Mouse (Mus musculus): ENCODE data around the gene Mroh2a. TPM values are rescaled to one million over a fixed set of nuclear protein-coding genes. Genes with fewer than 3 reads are reported as not detected.
A peak's percentile ranks its signal among the peaks of the same experiment; 100 is the strongest.

Gene Mroh2a
- total RNA-seq, 2 experiments from 2014 or later: 0.19 TPM; not detected in 1

DNA sequence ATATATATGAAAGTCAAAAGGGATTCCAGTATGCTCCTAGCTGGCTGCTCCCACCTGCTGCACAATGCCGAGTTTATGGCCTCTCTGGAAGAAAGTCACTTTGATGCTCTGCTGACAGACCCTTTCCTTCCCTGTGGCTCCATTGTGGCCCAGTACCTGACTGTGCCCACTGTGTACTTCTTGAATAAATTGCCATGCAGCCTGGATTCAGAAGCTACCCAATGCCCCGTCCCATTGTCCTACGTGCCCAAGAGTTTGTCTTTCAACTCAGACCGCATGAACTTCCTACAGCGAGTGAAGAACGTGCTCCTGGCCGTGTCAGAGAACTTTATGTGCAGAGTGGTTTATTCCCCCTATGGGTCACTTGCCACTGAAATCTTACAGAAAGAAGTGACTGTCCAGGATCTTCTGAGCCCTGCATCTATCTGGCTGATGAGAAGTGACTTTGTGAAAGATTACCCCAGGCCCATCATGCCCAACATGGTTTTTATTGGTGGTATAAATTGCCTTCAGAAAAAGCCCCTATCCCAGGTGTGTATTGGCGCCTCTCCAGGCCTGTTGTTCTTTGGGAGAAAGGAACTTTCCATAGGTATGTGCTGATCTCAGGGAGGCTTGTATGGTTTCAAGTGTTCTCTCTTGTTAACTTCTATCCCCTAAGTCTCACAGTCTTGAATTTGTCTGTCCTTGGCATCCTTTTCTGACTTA, 14.3 kb upstream of the Mroh2a start:
- H3K27ac ChIP-seq: no peak overlapping the region
- no peak overlapping the region for H3K4me3 ChIP-seq
- DNase-seq (ENCODE audit: extremely low spot score in 1 of 2, low spot score in 2 of 2): no peak
- intact Hi-C loops (cut with DNase I): no loop called here
- TF ChIP-seq CTCF (IDR thresholded peaks at IDR 0.05): no peak

DNA sequence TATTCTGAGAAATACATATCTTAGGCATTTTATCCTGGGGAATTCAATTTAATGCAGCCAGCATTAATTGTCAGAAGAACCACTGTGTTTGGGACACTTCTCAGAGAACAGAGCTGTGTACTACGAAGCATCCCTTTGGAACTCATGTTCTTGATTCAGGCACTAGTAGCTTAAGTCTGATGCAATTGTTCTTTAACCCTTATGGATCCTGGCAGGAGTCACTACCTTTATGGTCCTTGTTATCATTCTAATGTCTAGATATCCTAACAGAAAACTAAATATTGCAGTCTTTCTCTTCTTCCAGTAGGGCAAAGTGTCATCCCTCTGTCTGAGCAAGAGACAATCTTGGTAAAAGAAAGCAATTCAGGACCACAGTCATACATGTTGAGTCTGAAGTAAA, 13.7 kb upstream of the Mroh2a start:
- no peak for DNase-seq (ENCODE audit: extremely low spot score in 1 of 2, low spot score in 2 of 2)
- H3K27ac ChIP-seq: no peak overlapping the region
- no peak overlapping the region for H3K4me3 ChIP-seq
- TF ChIP-seq CTCF (IDR thresholded peaks at IDR 0.05): no peak
- intact Hi-C loops (cut with DNase I): no loop called here

DNA sequence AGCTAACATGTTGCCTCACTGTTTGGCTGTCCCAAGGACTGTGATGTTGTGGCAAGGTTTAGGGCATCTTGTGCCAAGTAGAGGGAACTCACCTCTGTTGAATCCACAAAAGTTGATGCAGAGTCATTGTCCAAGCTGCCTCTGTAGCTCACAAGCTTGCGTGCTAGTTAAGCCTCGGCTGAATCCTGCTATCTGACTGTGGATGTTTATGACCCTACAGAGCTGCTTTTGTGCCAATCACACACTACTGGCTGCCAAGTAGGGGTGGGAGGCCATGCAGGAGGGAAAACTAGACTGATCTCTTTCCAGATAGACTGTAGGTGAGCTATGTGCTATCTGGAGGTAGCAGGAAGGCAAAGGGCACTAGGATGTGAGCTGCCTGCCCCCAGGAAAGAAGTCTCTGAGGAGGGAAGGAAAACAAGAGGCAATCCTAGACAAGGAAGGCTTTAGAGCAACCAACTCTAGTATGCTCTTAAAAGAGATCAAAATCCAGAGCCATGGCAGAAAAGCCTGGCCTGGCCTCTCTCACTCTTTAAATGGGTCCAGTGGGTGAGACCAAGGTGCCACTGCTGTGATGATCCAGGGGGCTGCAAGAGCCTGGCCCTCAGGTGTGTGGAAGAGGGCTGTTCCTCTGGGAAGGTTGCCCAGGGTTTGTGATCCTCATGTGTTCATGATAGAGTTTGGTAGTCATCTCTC, 12.9 kb upstream of the Mroh2a start:
- no peak for DNase-seq (ENCODE audit: extremely low spot score in 1 of 2, low spot score in 2 of 2)
- Histone ChIP-seq H3K27ac (no peak overlapping the region), H3K4me3 (no peak overlapping the region)
- TF ChIP-seq CTCF (IDR thresholded peaks at IDR 0.05): no peak
- intact Hi-C loops (cut with DNase I): no loop called here

DNA sequence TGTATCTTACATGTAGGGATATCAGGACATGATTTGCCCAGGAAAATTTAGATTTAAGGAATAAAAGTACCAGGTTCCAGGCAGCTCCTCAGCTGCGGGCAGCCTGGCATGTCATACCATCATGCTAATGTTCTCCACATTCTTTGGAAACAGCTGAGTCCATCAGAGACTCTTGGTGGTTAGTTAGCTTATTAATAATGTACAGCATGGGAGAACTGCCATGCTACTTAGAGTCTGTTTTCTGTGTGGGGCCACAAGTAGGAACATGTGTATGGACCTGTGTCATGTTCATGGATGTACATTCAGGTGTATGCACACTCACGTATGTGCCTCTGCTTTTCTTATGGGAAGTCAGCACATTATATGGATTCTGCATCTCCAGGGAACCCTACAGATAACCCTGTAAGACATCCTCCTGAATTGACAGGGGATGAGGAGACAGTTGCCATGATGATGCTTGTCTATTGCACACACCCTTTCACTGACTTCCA, 12.3 kb upstream of the Mroh2a start:
- no peak overlapping the region for H3K4me3 ChIP-seq
- H3K27ac ChIP-seq: no peak overlapping the region
- DNase-seq (ENCODE audit: extremely low spot score in 1 of 2, low spot score in 2 of 2): no peak
- intact Hi-C loops (cut with DNase I): no loop called here
- TF ChIP-seq CTCF (IDR thresholded peaks at IDR 0.05): no peak

DNA sequence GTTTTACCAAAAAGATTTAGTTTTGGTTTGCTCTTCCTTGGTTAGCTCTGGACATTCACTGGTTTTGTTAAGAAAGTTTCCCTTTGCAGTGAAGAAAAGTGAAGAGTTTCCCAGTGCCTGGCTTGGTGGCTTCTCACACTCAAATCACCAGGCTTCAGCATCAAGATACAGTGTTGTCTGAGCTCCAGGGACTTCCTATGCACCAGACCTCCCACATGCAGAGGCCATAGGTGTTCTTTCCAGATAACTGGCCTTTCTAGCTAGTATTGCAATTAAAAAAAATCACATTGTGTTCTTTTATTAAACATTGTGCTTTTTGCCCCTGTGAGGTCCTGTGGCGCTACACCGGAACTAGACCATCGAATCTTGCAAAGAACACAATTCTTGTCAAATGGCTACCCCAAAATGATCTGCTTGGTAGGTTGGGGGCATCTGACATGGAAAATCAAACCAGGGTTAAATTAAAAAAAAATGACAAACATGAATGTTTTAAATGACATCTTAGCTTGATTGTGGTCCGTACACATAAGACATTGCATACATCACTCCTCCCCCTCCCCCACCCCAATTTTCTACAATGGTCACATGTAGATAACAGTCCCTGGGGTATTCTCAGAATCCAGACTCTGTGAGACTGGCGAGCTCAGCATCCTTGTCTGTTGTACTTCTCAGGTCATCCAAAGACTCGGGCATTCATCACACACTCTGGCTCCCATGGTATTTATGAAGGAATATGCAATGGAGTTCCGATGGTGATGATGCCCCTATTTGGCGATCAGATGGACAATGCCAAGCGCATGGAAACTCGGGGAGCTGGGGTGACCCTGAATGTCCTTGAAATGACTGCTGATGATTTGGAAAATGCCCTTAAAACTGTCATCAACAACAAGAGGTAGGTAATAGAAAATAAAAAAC, 11.1 kb upstream of the Mroh2a start:
- no peak for TF ChIP-seq CTCF (IDR thresholded peaks at IDR 0.05)
- no peak overlapping the region for H3K4me3 ChIP-seq
- intact Hi-C loops (cut with DNase I): no loop called here
- DNase-seq (ENCODE audit: extremely low spot score in 1 of 2, low spot score in 2 of 2): no peak
- H3K27ac ChIP-seq: no peak overlapping the region

DNA sequence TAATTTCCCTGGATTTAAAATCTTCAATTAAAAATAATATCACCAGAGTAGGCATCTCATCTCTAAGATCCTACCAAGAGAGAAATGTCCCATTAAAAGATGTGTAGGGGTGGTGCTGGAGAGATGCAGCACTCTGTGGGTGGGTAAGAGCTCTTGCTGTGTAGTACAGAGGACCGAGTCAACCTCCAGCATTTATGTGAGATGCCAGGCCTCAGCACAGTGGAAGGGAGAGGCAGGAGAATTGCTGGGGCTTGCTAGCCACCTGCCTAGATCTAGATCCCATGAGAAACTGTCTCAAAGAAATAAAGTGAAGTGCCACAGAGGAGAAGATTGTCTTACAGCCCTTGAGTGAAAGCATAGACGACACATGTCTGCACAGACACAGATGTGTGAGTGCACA, 10.2 kb upstream of the Mroh2a start:
- DNase-seq (ENCODE audit: extremely low spot score in 1 of 2, low spot score in 2 of 2): no peak
- no peak overlapping the region for H3K27ac ChIP-seq
- no peak overlapping the region for H3K4me3 ChIP-seq
- TF ChIP-seq CTCF (IDR thresholded peaks at IDR 0.05): no peak
- intact Hi-C loops (cut with DNase I): no loop called here

DNA sequence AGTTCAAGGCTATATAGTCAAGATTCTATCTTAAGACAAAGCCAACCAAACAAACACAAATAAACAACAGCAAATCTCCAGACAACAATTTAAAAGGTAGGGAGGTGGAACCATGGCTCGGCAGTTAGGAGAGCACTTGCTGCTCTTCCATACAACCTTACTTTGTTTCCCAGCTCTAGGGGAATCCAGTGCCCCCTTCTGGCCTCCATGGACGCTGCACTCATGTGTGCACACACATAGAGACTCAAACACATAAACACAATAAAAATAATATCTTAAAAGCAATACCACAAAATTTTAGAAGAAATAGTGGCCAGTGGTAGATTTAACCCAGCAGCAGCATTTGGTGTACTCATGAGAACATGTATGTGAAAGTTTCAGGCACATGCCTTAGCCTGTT, 9.6 kb upstream of the Mroh2a start:
- Histone ChIP-seq H3K27ac (no peak overlapping the region), H3K4me3 (no peak overlapping the region)
- TF ChIP-seq CTCF (IDR thresholded peaks at IDR 0.05): no peak; the same call in 1 of the 2 replicates
- DNase-seq (ENCODE audit: extremely low spot score in 1 of 2, low spot score in 2 of 2): peak in 1 of 2 experiments; percentile 14
- intact Hi-C loops (cut with DNase I): no loop called here

DNA sequence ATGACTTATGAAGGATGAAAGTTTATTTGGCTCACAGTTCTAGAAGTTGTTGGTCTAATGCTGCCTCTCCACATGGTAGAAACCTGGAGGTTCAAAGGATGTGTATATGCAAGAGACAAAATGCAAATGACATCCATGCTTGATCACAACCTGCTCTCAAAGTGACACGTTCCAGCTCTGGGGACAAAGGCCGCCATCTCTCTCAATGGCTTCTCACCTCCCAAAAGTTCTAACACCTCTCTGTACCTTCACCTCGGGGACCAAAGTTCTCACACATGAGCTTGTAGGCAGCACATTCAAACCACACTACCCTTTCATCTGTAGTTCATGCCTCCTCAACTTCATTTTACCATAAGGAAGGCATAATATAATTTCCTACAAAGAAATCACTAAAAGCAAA, 9.2 kb upstream of the Mroh2a start:
- no peak overlapping the region for H3K27ac ChIP-seq
- TF ChIP-seq CTCF (IDR thresholded peaks at IDR 0.05): no peak
- intact Hi-C loops (cut with DNase I): no loop called here
- no peak for DNase-seq (ENCODE audit: extremely low spot score in 1 of 2, low spot score in 2 of 2)
- no peak overlapping the region for H3K4me3 ChIP-seq

DNA sequence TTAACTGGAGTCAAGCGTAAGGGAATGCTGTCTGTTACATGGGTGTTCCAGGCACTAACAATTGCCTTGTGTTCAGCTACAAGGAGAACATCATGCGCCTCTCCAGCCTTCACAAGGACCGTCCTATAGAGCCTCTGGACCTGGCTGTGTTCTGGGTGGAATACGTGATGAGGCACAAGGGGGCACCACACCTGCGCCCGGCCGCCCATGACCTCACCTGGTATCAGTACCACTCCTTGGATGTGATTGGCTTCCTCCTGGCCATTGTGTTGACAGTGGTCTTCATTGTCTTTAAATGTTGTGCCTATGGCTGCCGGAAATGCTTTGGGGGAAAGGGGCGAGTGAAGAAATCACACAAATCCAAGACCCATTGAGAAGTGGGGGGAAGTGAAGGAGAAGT, 8.7 kb upstream of the Mroh2a start:
- Histone ChIP-seq H3K4me3 (no peak overlapping the region), H3K27ac (no peak overlapping the region)
- TF ChIP-seq CTCF (IDR thresholded peaks at IDR 0.05): no peak
- intact Hi-C loops (cut with DNase I): no loop called here
- peak in 1 of 2 experiments; percentile 22 for DNase-seq (ENCODE audit: extremely low spot score in 1 of 2, low spot score in 2 of 2)

DNA sequence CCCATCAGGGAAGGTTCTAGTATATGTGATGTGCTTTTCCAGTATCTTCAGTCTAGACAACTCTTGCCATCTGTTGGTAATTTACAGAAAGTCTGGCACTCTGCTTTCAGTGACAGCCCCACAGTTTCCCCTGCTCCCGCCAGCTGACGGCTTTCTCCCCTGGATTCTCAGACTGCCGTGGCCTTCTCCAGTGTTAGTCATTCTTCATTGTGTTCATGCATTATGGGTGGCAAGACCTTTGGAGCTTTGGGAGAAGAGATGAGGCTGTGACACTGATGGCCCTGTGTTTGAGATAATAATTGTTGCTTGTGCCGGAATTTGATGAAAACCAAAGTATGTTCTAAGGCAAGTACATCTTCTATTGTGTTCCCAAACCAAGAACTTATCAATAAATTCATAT, 8.2 kb upstream of the Mroh2a start:
- DNase-seq (ENCODE audit: extremely low spot score in 1 of 2, low spot score in 2 of 2): no peak
- Histone ChIP-seq H3K27ac (no peak overlapping the region), H3K4me3 (no peak overlapping the region)
- TF ChIP-seq CTCF (IDR thresholded peaks at IDR 0.05): no peak
- intact Hi-C loops (cut with DNase I): no loop called here

DNA sequence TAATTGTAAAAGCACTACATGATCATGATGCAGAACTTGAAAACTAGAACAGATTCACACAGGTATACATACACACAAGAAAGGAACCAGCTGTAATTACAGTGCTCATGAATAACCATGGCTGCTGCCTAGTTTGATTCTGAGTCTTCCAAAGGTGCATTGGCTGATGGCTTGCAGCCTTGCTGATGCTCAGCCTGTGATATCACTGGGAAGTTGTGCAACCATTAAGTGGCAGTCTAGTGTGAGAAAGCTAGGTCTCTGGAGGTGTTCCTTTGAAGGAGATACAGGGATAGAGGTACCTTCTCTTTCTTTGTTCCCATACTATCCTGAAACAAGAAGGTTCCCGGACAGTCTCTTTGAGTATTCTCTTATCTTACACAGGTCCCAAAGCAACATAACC, 7.7 kb upstream of the Mroh2a start:
- no peak for DNase-seq (ENCODE audit: extremely low spot score in 1 of 2, low spot score in 2 of 2)
- no peak for TF ChIP-seq CTCF (IDR thresholded peaks at IDR 0.05)
- H3K27ac ChIP-seq: no peak overlapping the region
- intact Hi-C loops (cut with DNase I): no loop called here
- no peak overlapping the region for H3K4me3 ChIP-seq

DNA sequence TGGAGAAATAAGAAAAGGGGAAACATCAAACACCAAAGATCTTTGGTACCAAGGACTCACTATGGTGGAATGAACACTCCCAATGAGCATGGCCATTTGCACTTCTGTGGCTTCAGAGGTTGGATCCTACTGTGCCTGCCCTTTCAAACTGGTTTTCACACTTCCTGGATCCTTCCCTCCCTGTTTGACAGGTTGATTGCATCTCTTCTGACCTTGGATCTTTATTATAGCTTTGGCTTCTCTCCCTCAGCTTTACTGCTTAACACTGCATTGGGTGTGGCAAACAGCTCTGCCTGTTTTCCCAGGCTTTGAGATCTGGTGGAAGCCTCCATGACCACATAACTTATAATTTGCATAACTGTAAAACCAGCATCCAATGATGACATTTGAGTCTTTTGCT, 6.5 kb upstream of the Mroh2a start:
- H3K27ac ChIP-seq: no peak overlapping the region
- no peak for TF ChIP-seq CTCF (IDR thresholded peaks at IDR 0.05)
- H3K4me3 ChIP-seq: no peak overlapping the region
- no peak for DNase-seq (ENCODE audit: extremely low spot score in 1 of 2, low spot score in 2 of 2)
- intact Hi-C loops (cut with DNase I): no loop called here

All from left cerebral cortex, adult 2 months (tissue).